Mouse (Mus musculus) ES-Bruce4 (cell line): ENCODE measurements around the gene App. TPM values are rescaled to one million over a fixed set of nuclear protein-coding genes. Genes with fewer than 3 reads are reported as not detected.

ENCODE experiments used
- H3K27ac ChIP-seq: 2 replicates; pipeline ENCODE4 v1.5.1; 2012; ENCODE audit warnings: low read length, inconsistent platforms; ENCODE audit not compliant: insufficient read depth
- H3K27me3 ChIP-seq: 2 replicates; pipeline ENCODE4 v1.6.1; 2012; ENCODE audit warnings: mild to moderate bottlenecking, low read length, inconsistent platforms; ENCODE audit not compliant: control insufficient read depth, poor library complexity, insufficient read depth, severe bottlenecking
- H3K36me3 ChIP-seq: 2 replicates; pipeline ENCODE4 v1.6.1; 2012; ENCODE audit warnings: inconsistent platforms, mild to moderate bottlenecking, low read length, moderate library complexity; ENCODE audit not compliant: control insufficient read depth, poor library complexity, insufficient read depth, severe bottlenecking
- H3K4me1 ChIP-seq: one replicate; pipeline ENCODE4 v1.8.1; 2011; ENCODE audit warnings: low read length; ENCODE audit not compliant: control insufficient read depth, insufficient read depth
- H3K4me3 ChIP-seq: 2 replicates; pipeline ENCODE4 v1.5.1; 2011; ENCODE audit warnings: low read depth, mild to moderate bottlenecking, low read length
- H3K9ac ChIP-seq: 2 replicates; pipeline ENCODE4 v1.6.1; 2012; ENCODE audit warnings: low read depth, mild to moderate bottlenecking, inconsistent platforms; ENCODE audit not compliant: poor library complexity, severe bottlenecking
- H3K9me3 ChIP-seq: replicated peaks from 2 replicates; pipeline ENCODE4 v1.6.1; 2012; ENCODE audit warnings: mild to moderate bottlenecking, low read length, inconsistent platforms; ENCODE audit not compliant: control insufficient read depth, poor library complexity, insufficient read depth, severe bottlenecking
- CTCF ChIP-seq: IDR thresholded peaks from one replicate; pipeline ENCODE4 v1.8.1; 2011; ENCODE audit warnings: low read depth, low read length
- EP300 ChIP-seq: IDR thresholded peaks from 2 replicates; pipeline ENCODE4 v1.6.1; 2011; ENCODE audit warnings: low read depth, low read length; ENCODE audit not compliant: insufficient read depth
- POLR2A ChIP-seq: IDR thresholded peaks from one replicate; pipeline ENCODE4 v1.8.1; 2011; ENCODE audit warnings: low read length; ENCODE audit not compliant: insufficient read depth
- polyA plus RNA-seq: library from polyadenylated mRNA; stranded (reverse); fragments of >200 nt; gene quantifications from 2 replicates; pipeline ENCODE4 v1.2.4, GENCODE M21; 2011; ENCODE audit warnings: low read depth; ENCODE audit not compliant: missing spikeins, insufficient read depth, insufficient read length

App gene
- polyA plus RNA-seq, 1 experiment: 89.3 TPM

GRCm38 (mm10) chr16:85033747-85034146, 139.8 kb downstream of the App start:
- Histone ChIP-seq H3K27ac (no peak overlapping the region), H3K4me3 (no peak overlapping the region), H3K9me3 (no peaks in the 10 kb centered on the region), H3K4me1 (no peaks in the 10 kb centered on the region), H3K9ac (no peak overlapping the region), H3K27me3 (no peaks in the 10 kb centered on the region), H3K36me3 (no peaks in the 10 kb centered on the region)
- no peak for TF ChIP-seq CTCF

- Histone ChIP-seq H3K27ac (no peak overlapping the region), H3K4me1 (no peaks in the 10 kb centered on the region), H3K27me3 (no peaks in the 10 kb centered on the region), H3K36me3 (no peaks in the 10 kb centered on the region), H3K4me3 (no peak overlapping the region), H3K9ac (no peak overlapping the region), H3K9me3 (no peaks in the 10 kb centered on the region)
- TF ChIP-seq CTCF (no peak), EP300 (no peak), POLR2A (no peak)
These were observed 142.8 kb downstream of the App start for GRCm38 (mm10) chr16:85030810-85031209.

- Histone ChIP-seq H3K36me3 (no peaks in the 10 kb centered on the region), H3K27ac (no peak overlapping the region)
- TF ChIP-seq POLR2A (no peak), CTCF (no peak), EP300 (no peak)
These were observed 145.2 kb downstream of the App start for GRCm38 (mm10) chr16:85028396-85028795.

GRCm38 (mm10) chr16:85024706-85025105, 148.9 kb downstream of the App start:
- Histone ChIP-seq H3K27ac (no peak overlapping the region), H3K27me3 (no peaks in the 10 kb centered on the region; the same call in 1 of the 2 replicates), H3K36me3 (no peaks in the 10 kb centered on the region), H3K9ac (no peak overlapping the region), H3K9me3 (no peaks in the 10 kb centered on the region), H3K4me1 (no peaks in the 10 kb centered on the region), H3K4me3 (no peak overlapping the region)
- TF ChIP-seq EP300: no peak
- TF ChIP-seq CTCF: no peak
- TF ChIP-seq POLR2A: no peak

More at GRCm38 (mm10) chr16:85028396-85028795, 145.2 kb downstream of the App start:
- Histone ChIP-seq H3K4me1 (no peaks in the 10 kb centered on the region), H3K4me3 (no peak overlapping the region), H3K9me3 (no peaks in the 10 kb centered on the region), H3K27me3 (no peaks in the 10 kb centered on the region), H3K9ac (no peak overlapping the region)

- Histone ChIP-seq H3K9me3 (no peaks in the 10 kb centered on the region), H3K4me3 (no peak overlapping the region), H3K27me3 (no peaks in the 10 kb centered on the region; the same call in 1 of the 2 replicates), H3K27ac (no peak overlapping the region), H3K9ac (no peak overlapping the region), H3K4me1 (no peaks in the 10 kb centered on the region), H3K36me3 (no peaks in the 10 kb centered on the region)
- TF ChIP-seq POLR2A (no peak), CTCF (no peak), EP300 (no peak)
These were observed 150.5 kb downstream of the App start for GRCm38 (mm10) chr16:85023106-85023505.

GRCm38 (mm10) chr16:85020696-85021323, 152.8 kb downstream of the App start:
- Histone ChIP-seq H3K4me1 (no peaks in the 10 kb centered on the region), H3K27me3 (no peaks in the 10 kb centered on the region; the same call in 1 of the 2 replicates), H3K9me3 (no peaks in the 10 kb centered on the region), H3K4me3 (no peak overlapping the region), H3K36me3 (no peaks in the 10 kb centered on the region), H3K9ac (no peak overlapping the region), H3K27ac (no peak overlapping the region)
- no peak for TF ChIP-seq POLR2A
- no peak for TF ChIP-seq EP300
- no peak for TF ChIP-seq CTCF
